Mouse (Mus musculus) liver, embryonic 14.5 days (tissue): ENCODE measurements around the gene Fam228a. TPM values are rescaled to one million over a fixed set of nuclear protein-coding genes. Genes with fewer than 3 reads are reported as not detected.

Experiments used
- ATAC-seq: fragments of 200-750 bp; cut with Nextera tagmentation; 2 replicates; pipeline ENCODE4 v1.8.0; 2017; ENCODE audit warnings: moderate number of reproducible peaks, mild to moderate bottlenecking, moderate library complexity; ENCODE audit not compliant: insufficient read depth
- DNase-seq, 3 experiments: peaks; one replicate each; pipeline ENCODE4 v3.0.0-alpha.2; 2012 to 2013; ENCODE audit warnings: low read depth in 3 of 3, low spot score in 3 of 3
- H3K27ac ChIP-seq: fragments of 300-500 bp; sonication (generic); 2 replicates; pipeline ENCODE4 v1.5.1; 2014; ENCODE audit warnings: moderate library complexity, mild to moderate bottlenecking, control low read depth, inconsistent platforms
- H3K27me3 ChIP-seq: fragments of 300-500 bp; sonication (generic); 2 replicates; pipeline ENCODE4 v1.6.1; 2014; ENCODE audit warnings: mild to moderate bottlenecking, low read length, moderate library complexity; ENCODE audit not compliant: control insufficient read depth, insufficient read depth
- H3K36me3 ChIP-seq: fragments of 300-500 bp; sonication (generic); replicated peaks from 2 replicates; pipeline ENCODE4 v1.6.1; 2014; ENCODE audit warnings: low read depth; ENCODE audit not compliant: control insufficient read depth, insufficient read depth
- H3K4me1 ChIP-seq, 2 experiments: fragments of 200-500 bp in 1 of 2; fragments of 300-500 bp in 1 of 2; sonication (generic) in 1 of 2; replicated peaks; 2 replicates each; pipeline ENCODE4 v1.6.1; 2012 to 2014; ENCODE audit warnings: antibody characterized with exemption in 1 of 2, inconsistent platforms in 1 of 2, low read length in 1 of 2; ENCODE audit not compliant: control insufficient read depth in 2 of 2, insufficient read depth in 2 of 2
- H3K4me2 ChIP-seq: fragments of 300-500 bp; sonication (generic); 2 replicates; pipeline ENCODE4 v1.6.1; 2014; ENCODE audit warnings: low read depth, mild to moderate bottlenecking, control low read depth, moderate library complexity
- H3K4me3 ChIP-seq, 2 experiments: fragments of 200-500 bp in 1 of 2; fragments of 300-500 bp in 1 of 2; sonication (generic) in 1 of 2; 2 replicates each; pipeline ENCODE4 v1.5.1; 2012 to 2014; ENCODE audit warnings: low read depth in 2 of 2, low read length in 2 of 2, mild to moderate bottlenecking in 2 of 2, control low read depth in 1 of 2, inconsistent platforms in 1 of 2, moderate library complexity in 1 of 2; ENCODE audit not compliant: insufficient read depth in 1 of 2
- H3K9ac ChIP-seq: fragments of 300-500 bp; sonication (generic); replicated peaks from 2 replicates; pipeline ENCODE4 v1.6.1; 2014; ENCODE audit warnings: mild to moderate bottlenecking, control low read depth, moderate library complexity
- H3K9me3 ChIP-seq: fragments of 300-500 bp; sonication (generic); 2 replicates; pipeline ENCODE4 v1.6.1; 2016; ENCODE audit warnings: low read length, mixed read lengths; ENCODE audit not compliant: control insufficient read depth
- CTCF ChIP-seq: IDR thresholded peaks from 2 replicates; pipeline ENCODE4 v1.5.1; 2016; ENCODE audit warnings: antibody characterized with exemption, low read depth, control low read depth
- EP300 ChIP-seq: IDR thresholded peaks from 2 replicates; pipeline ENCODE4 v1.6.1; 2016; ENCODE audit warnings: antibody characterized with exemption, low read depth
- whole genome bisulfite sequencing: fragments of 180-500 bp; shearing (Covaris S2); extraction: QIAGEN DNeasy Blood & Tissue Kit; methylation state at CpG from one replicate; pipeline ENCODE4 v1.1.7; 2014; ENCODE audit not compliant: insufficient replicate concordance; 5-methylcytosine and 5-hydroxymethylcytosine counted together
- polyA plus RNA-seq, 2 experiments: library from polyadenylated mRNA; depleted of rRNA in 1 of 2; stranded (reverse) in 1 of 2; unstranded in 1 of 2; fragments of >200 nt; fragmentation: Nextera tagmentation in 1 of 2; extraction: Ambion mirVana in 1 of 2; gene quantifications; 2 replicates each; pipeline versions ENCODE4 v1.2.1 to v1.2.3; 2012 to 2014

Fam228a gene
- polyA plus RNA-seq, 2 experiments: 0.09 TPM; not detected in 1

GRCm38 (mm10) chr12:4740823-4741222 lies 2.6 kb upstream of the Fam228a start:
- Histone ChIP-seq H3K9me3 (no peaks in the 10 kb centered on the region), H3K4me2 (no peak overlapping the region), H3K27ac (no peak overlapping the region), H3K4me3 (no peak overlapping the region), H3K9ac (no peak overlapping the region), H3K4me1 (no peaks in the 10 kb centered on the region), H3K27me3 (no peaks in the 10 kb centered on the region), H3K36me3 (no peaks in the 10 kb centered on the region)
- 66% methylated on average over 7 of the region's 7 CpGs for WGBS
- ATAC-seq: no peak
- no peak for DNase-seq
- no peak for TF ChIP-seq CTCF
- no peak for TF ChIP-seq EP300

GRCm38 (mm10) chr12:4732332-4732731 lies 5.9 kb downstream of the Fam228a start:
- TF ChIP-seq CTCF (no peak), EP300 (no peak)
- Histone ChIP-seq H3K9ac (no peak overlapping the region), H3K4me1 (no peaks in the 10 kb centered on the region), H3K9me3 (no peaks in the 10 kb centered on the region), H3K27me3 (no peaks in the 10 kb centered on the region), H3K4me3 (no peak overlapping the region), H3K27ac (no peak overlapping the region), H3K36me3 (no peaks in the 10 kb centered on the region), H3K4me2 (no peak overlapping the region)
- 50% methylated on average over 4 of the region's 4 CpGs for WGBS
- DNase-seq (no peak), ATAC-seq (no peak)

GRCm38 (mm10) chr12:4731629-4732028 lies 6.6 kb downstream of the Fam228a start:
- H3K36me3 ChIP-seq: no peaks in the 10 kb centered on the region
- H3K4me2 ChIP-seq: no peak overlapping the region
- no peaks in the 10 kb centered on the region for H3K27me3 ChIP-seq
- H3K27ac ChIP-seq: no peak overlapping the region
- H3K9me3 ChIP-seq: no peaks in the 10 kb centered on the region
- ATAC-seq (no peak), DNase-seq (no peak)
- no peaks in the 10 kb centered on the region for H3K4me1 ChIP-seq
- no peak overlapping the region for H3K4me3 ChIP-seq
- H3K9ac ChIP-seq: no peak overlapping the region
- 52% methylated on average over 4 of the region's 4 CpGs for WGBS
- no peak for TF ChIP-seq EP300
- TF ChIP-seq CTCF: no peak

- no peak for DNase-seq
- Histone ChIP-seq H3K9me3 (no peaks in the 10 kb centered on the region), H3K4me2 (no peak overlapping the region), H3K9ac (no peak overlapping the region), H3K4me1 (no peaks in the 10 kb centered on the region), H3K27me3 (no peaks in the 10 kb centered on the region), H3K4me3 (no peak overlapping the region), H3K27ac (no peak overlapping the region), H3K36me3 (no peaks in the 10 kb centered on the region)
- WGBS: 74% methylated on average over 3 of the region's 3 CpGs
- no peak for ATAC-seq
- TF ChIP-seq CTCF: peak; percentile 46
- no peak for TF ChIP-seq EP300
These were observed 9.1 kb downstream of the Fam228a start for GRCm38 (mm10) chr12:4729165-4729564.

GRCm38 (mm10) chr12:4719762-4720754 lies 18.2 kb downstream of the Fam228a start:
- peaks cover 28 to 47% of the 10 kb centered on the region in 2 experiments for H3K4me1 ChIP-seq
- no peaks in the 10 kb centered on the region for H3K9me3 ChIP-seq
- 45% methylated on average over 17 of the region's 17 CpGs for WGBS
- H3K9ac ChIP-seq: no peak overlapping the region
- peak overlapping the region; percentile 4 for H3K27ac ChIP-seq
- peak; percentile 62 to 80 (median 68) for DNase-seq
- no peaks in the 10 kb centered on the region for H3K27me3 ChIP-seq
- H3K4me3 ChIP-seq: peak overlapping the region; percentile 36 to 50
- TF ChIP-seq EP300 (no peak), CTCF (peak; percentile 74)
- H3K4me2 ChIP-seq: peak overlapping the region; percentile 55
- ATAC-seq: peak; percentile 74
- H3K36me3 ChIP-seq: no peaks in the 10 kb centered on the region
